Mouse (Mus musculus) G1E (cell line): ENCODE data around the gene 4933427I04Rik.

Experiments used
- CTCF ChIP-seq: IDR thresholded peaks from 2 replicates; pipeline ENCODE4 v1.5.1; 2012; ENCODE audit warnings: low read depth, low read length, inconsistent platforms, mixed read lengths
- GATA1 ChIP-seq: IDR thresholded peaks from 2 replicates; pipeline ENCODE4 v1.6.1; 2012; ENCODE audit warnings: borderline replicate concordance, low read length, inconsistent platforms, mixed read lengths
- POLR2AphosphoS5 ChIP-seq: IDR thresholded peaks from 2 replicates; pipeline ENCODE4 v1.6.1; 2012; ENCODE audit warnings: low read depth, low read length, inconsistent platforms; ENCODE audit not compliant: insufficient replicate concordance

DNA sequence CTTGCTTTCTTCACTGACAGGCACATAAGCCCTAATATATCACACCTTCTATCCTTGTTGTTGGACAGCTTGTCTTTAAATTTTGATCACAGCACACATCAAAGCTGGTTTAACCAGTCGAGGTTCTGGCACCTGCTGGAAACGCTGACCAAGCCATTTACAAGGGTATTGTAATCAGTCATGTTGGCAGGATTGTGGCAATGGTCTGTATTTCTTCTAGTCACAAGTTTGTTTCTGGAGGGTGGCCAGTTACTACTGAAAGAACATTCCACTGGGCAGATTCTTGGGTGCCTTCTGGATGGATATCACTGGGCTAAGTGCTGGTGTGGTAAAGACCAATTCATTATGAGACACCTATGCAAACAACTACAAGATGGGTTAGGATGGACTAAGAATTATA lies 53.0 kb downstream of the 4933427I04Rik start:
- TF ChIP-seq POLR2AphosphoS5 (no peak), CTCF (no peak), GATA1 (no peak)
